Mouse (Mus musculus) intestine, embryonic 16.5 days (tissue): ENCODE measurements around the gene Nr4a1. TPM values are rescaled to one million over a fixed set of nuclear protein-coding genes. Genes with fewer than 3 reads are reported as not detected.

Experiments used
- ATAC-seq: fragments of 200-750 bp; cut with Nextera tagmentation; 2 replicates; pipeline ENCODE4 v1.8.0; 2017; ENCODE audit warnings: moderate TSS enrichment, moderate library complexity
- H3K27ac ChIP-seq: fragments of 300-500 bp; sonication (generic); 2 replicates; pipeline ENCODE4 v1.5.1; 2014; ENCODE audit warnings: mild to moderate bottlenecking, low read length
- H3K27me3 ChIP-seq: fragments of 300-500 bp; sonication (generic); replicated peaks from 2 replicates; pipeline ENCODE4 v1.6.1; 2014; ENCODE audit warnings: low read length, control low read depth, mixed read lengths; ENCODE audit not compliant: control insufficient read depth, insufficient read depth
- H3K36me3 ChIP-seq: fragments of 300-500 bp; sonication (generic); 2 replicates; pipeline ENCODE4 v1.6.1; 2014; ENCODE audit warnings: low read length, control low read depth; ENCODE audit not compliant: control insufficient read depth, insufficient read depth
- H3K4me1 ChIP-seq: fragments of 300-500 bp; sonication (generic); 2 replicates; pipeline ENCODE4 v1.6.1; 2014; ENCODE audit warnings: low read length, control low read depth, mixed read lengths; ENCODE audit not compliant: control insufficient read depth, insufficient read depth
- H3K4me2 ChIP-seq: fragments of 300-500 bp; sonication (generic); 2 replicates; pipeline ENCODE4 v1.6.1; 2014; ENCODE audit warnings: low read depth, low read length, control low read depth
- H3K4me3 ChIP-seq: fragments of 300-500 bp; sonication (generic); 2 replicates; pipeline ENCODE4 v1.5.1; 2014; ENCODE audit warnings: mild to moderate bottlenecking, low read length
- H3K9ac ChIP-seq: fragments of 300-500 bp; sonication (generic); 2 replicates; pipeline ENCODE4 v1.6.1; 2014; ENCODE audit warnings: low read depth, low read length
- H3K9me3 ChIP-seq: fragments of 300-500 bp; sonication (generic); 2 replicates; pipeline ENCODE4 v1.6.1; 2016; ENCODE audit warnings: low read length, control low read depth; ENCODE audit not compliant: control insufficient read depth
- WGBS: fragments of 180-500 bp; shearing (Covaris S2); extraction: QIAGEN DNeasy Blood & Tissue Kit; methylation state at CpG from one replicate; pipeline ENCODE4 v1.1.7; 2014; 5-methylcytosine and 5-hydroxymethylcytosine counted together
- polyA plus RNA-seq: library from polyadenylated mRNA; unstranded; fragments of >200 nt; fragmentation: Nextera tagmentation; extraction: Ambion mirVana; gene quantifications from 2 replicates; pipeline ENCODE4 v1.2.1, GENCODE M21; 2015

The Nr4a1 gene
- polyA plus RNA-seq, 1 experiment from 2014 or later, result 10.0 TPM

DNA sequence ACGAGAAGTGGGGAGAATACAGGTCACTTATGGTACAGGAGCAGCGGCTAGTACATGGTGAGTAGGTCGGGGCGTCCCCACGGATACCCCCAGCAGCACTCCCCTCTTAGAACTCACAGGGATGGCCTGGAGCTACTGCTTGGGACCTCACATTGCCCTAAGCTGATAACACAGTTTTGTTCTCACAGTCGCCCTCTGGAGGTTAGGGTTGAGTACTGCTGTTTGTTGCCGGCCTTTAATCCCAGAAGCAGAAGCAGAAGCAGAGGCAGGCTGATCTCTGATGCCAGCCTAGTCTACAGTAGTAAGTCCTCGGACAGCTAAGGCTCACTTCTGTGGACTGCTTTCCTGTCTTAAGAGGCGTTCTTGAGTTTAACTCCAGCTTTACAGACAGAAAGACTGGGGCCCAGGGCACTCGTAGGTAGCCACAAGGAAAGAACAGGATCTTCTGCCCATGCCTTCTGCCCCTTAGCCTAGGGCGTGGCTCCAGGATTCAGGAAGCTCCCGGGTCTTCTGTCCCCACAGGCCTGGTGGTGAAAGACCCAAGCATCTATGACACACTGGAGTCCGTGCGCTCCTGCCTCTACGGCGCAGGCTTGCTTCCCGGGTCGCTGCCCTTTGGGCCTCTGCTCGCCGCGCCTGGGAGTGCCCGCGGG lies 22.9 kb upstream of the Nr4a1 start:
- 80% methylated on average over 22 of the region's 23 CpGs for WGBS

DNA sequence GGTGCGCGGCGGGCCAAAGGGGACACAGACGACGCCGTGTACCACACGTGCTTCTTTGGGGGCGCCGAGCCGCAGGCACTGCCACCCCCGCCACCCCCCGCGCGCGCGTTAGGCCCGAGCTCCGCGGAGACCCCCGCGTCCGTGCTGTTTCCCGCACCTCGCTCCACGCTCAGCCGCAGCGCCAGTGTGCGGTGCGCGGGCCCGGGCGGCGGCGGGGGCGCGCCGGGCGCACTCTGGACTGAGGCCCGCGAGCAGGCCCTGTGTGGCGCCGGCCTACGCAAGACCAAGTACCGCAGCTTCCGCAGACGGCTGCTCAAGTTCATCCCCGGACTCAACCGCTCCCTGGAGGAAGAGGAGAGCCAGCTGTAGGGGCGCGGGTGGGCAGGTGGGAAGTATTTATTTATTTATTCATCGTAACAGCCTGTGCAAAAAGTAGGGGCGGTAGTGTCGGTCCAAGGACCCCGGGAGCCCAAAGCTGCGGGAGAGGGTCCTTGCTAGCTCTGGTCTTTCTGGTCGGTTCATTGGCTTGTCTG lies 22.4 kb upstream of the Nr4a1 start:
- no peak overlapping the region for H3K27ac ChIP-seq
- H3K9me3 ChIP-seq, result no peaks in the 10 kb centered on the region
- WGBS, result 56% methylated on average over 56 of the region's 56 CpGs
- H3K9ac ChIP-seq, result peak overlapping the region; percentile 38
- peak overlapping the region; percentile 6; the same call in 1 of the 2 replicates for H3K4me3 ChIP-seq
- ATAC-seq, result no peak
- H3K36me3 ChIP-seq, result peaks cover 24% of the 10 kb centered on the region
- no peaks in the 10 kb centered on the region for H3K27me3 ChIP-seq
- H3K4me1 ChIP-seq, result peaks cover 54% of the 10 kb centered on the region
- peak overlapping the region; percentile 21; the same call in 1 of the 2 replicates for H3K4me2 ChIP-seq

More for the DNA sequence above, 22.9 kb upstream of the Nr4a1 start:
- Histone ChIP-seq H3K4me2 (peak overlapping the region; percentile 21; the same call in 1 of the 2 replicates), H3K4me1 (peaks cover 50% of the 10 kb centered on the region), H3K36me3 (peaks cover 24% of the 10 kb centered on the region), H3K27me3 (no peaks in the 10 kb centered on the region), H3K4me3 (0 out of 2 replicates have a peak overlapping the region, but pooled peaks have one; percentile 6), H3K27ac (no peak overlapping the region), H3K9me3 (no peaks in the 10 kb centered on the region), H3K9ac (peak overlapping the region; percentile 38; the same call in 1 of the 2 replicates)
- ATAC-seq, result no peak

DNA sequence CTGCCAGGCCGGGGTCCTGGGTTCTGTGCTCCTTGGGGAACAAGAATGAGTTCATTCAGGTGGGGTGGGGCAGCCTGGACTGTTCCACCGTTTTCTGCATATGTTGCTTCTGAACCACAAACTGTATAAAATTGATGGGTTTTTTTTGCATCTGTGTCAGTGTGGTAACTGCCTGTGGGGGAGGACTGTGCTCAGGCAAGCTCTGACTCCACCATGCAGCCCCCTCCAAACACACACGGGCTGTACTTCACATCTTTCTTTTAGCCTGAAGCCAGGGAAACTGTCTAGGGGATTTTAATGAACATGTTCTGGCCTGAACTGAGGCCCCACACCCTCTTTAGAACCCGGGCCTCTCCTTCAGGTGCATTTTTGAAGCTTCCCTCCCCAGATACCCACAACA lies 21.5 kb upstream of the Nr4a1 start:
- peaks cover 51% of the 10 kb centered on the region for H3K4me1 ChIP-seq
- H3K27ac ChIP-seq, result peak overlapping the region; percentile 94
- no peaks in the 10 kb centered on the region for H3K27me3 ChIP-seq
- ATAC-seq, result no peak
- no peak overlapping the region for H3K4me2 ChIP-seq
- H3K9me3 ChIP-seq, result no peaks in the 10 kb centered on the region
- peaks cover 24% of the 10 kb centered on the region for H3K36me3 ChIP-seq
- no peak overlapping the region for H3K9ac ChIP-seq
- no peak overlapping the region for H3K4me3 ChIP-seq
- WGBS, result 66% methylated on average over 4 of the region's 4 CpGs

DNA sequence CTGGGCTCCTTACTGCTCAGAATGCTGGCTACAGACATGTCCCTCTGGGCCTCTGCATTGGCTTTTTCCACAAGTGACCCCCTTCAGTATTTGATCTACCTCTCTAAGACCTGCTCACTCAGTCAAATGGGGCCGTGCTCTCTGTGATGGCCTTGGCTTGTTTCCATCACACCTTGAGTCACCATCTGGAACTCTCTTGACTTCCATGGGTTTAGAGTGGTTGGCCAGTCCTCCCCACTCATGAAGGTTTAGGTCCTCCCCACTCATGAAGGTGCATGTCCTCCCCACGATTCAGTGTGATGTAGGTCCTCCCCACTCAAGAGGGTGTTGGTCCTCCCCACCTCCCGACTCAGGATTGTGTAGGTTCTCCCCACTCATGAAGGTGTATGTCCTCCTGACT lies 20.9 kb upstream of the Nr4a1 start:
- H3K27ac ChIP-seq, result peak overlapping the region; percentile 94
- H3K4me3 ChIP-seq, result no peak overlapping the region
- no peak for ATAC-seq
- H3K4me2 ChIP-seq, result no peak overlapping the region
- H3K27me3 ChIP-seq, result no peaks in the 10 kb centered on the region
- WGBS, result 85% methylated on average over 3 of the region's 3 CpGs
- H3K9ac ChIP-seq, result 0 out of 2 replicates have a peak overlapping the region, but pooled peaks have one; percentile 0
- H3K9me3 ChIP-seq, result no peaks in the 10 kb centered on the region
- H3K4me1 ChIP-seq, result peaks cover 46% of the 10 kb centered on the region
- H3K36me3 ChIP-seq, result peaks cover 24% of the 10 kb centered on the region

DNA sequence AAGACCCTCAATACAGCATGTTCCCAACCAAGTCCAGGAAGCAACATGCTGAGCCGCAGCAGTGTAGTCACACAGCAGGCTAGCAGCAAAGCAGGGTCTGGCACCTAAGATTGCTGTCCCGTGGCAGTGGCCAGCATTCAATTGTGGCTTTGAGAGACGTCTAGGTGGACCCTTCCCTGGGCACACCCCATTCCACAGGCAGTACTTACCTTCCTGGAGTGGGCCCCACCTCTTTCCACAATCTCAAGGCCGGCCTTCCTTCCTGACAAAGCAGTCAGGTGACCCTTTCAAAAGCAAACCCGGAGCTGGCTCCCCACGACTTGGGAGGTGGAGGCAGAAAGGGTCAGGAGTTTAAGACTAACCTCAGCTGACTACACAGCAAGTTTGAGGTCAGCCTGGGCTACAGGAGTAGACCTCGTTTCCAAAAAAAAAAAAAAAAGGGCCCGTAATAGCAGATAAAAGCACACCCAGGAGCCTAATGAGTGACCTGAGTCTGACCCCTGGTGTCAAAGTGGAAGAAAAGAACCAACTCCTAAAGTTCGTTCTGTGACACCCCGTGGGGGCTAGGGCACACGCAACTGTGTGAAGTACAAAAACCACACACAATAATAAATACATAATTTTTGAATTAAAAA lies 20.3 kb upstream of the Nr4a1 start:
- Histone ChIP-seq H3K4me1 (peaks cover 43% of the 10 kb centered on the region), H3K9me3 (no peaks in the 10 kb centered on the region), H3K27ac (peak overlapping the region; percentile 94), H3K27me3 (no peaks in the 10 kb centered on the region), H3K4me3 (no peak overlapping the region), H3K9ac (0 out of 2 replicates have a peak overlapping the region, but pooled peaks have one; percentile 0), H3K4me2 (no peak overlapping the region), H3K36me3 (peaks cover 24% of the 10 kb centered on the region)
- ATAC-seq, result peak; percentile 71
- WGBS, result 26% methylated on average over 11 of the region's 11 CpGs

DNA sequence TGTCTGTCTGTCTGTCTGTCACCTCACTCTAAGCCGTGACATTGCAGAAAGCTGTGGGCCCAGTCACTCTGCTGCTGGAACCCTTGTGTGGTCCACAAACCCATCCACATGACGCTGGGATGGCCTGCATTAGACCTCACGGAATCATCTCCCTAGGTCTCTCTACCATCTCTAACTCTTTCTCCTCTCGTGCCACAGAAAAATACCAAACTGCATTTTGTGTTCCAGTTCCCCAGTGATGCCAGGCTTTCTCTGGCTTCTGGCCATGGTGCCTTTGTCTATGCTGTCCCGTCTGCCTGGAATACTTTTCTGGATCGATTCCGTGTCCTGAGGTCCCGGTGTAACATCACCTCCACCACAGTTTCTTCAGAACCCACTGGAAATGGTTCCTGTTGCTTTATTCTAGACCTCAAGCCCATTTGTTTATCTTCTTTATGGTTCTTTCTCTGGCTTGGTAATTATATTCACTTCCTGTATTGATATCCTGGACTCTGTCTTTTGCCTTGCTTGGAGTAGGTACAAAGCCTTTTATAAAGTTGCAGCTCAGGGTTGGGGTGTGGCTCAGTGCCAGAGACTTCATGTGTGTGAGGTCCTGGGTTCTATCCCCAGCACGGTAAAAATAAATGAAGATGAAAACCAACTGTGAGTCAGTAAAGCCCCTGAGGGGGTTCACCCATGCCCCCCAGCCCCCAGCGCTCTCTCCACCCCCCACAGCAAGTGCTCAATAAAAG lies 19.3 kb upstream of the Nr4a1 start:
- peak overlapping the region; percentile 20 for H3K4me3 ChIP-seq
- peaks cover 42% of the 10 kb centered on the region for H3K4me1 ChIP-seq
- H3K9me3 ChIP-seq, result no peaks in the 10 kb centered on the region
- peak overlapping the region; percentile 94 for H3K27ac ChIP-seq
- WGBS, result 57% methylated on average over 10 of the region's 10 CpGs
- ATAC-seq, result peak; percentile 40; the same call in 1 of the 2 replicates
- peaks cover 15% of the 10 kb centered on the region for H3K36me3 ChIP-seq
- H3K27me3 ChIP-seq, result no peaks in the 10 kb centered on the region
- peak overlapping the region; percentile 58 for H3K9ac ChIP-seq
- H3K4me2 ChIP-seq, result peak overlapping the region; percentile 44

DNA sequence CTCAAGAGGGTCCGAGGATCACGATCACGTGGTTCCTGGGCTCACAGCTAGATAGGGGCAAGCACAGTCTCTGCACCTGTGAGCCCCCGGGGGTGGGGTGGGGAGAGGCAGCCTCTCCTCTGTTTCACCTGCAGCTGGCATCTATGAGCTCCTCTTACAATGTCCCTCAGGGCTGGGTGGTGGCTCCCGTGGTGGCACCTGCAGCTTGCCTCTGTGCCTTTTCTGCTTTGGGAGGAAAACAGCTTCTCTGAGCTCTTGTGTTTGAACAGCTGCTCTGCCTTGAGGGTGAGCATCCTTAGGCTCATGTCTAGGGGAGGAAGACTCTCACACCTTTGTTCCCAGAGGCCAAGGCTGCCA lies 18.7 kb upstream of the Nr4a1 start:
- Histone ChIP-seq H3K9ac (peak overlapping the region; percentile 58), H3K4me3 (peak overlapping the region; percentile 20), H3K4me1 (peaks cover 42% of the 10 kb centered on the region), H3K27me3 (no peaks in the 10 kb centered on the region), H3K27ac (peak overlapping the region; percentile 94), H3K36me3 (peaks cover 14% of the 10 kb centered on the region), H3K4me2 (peak overlapping the region; percentile 44), H3K9me3 (no peaks in the 10 kb centered on the region)
- peak; percentile 27; the same call in 1 of the 2 replicates for ATAC-seq
- WGBS, result 28% methylated on average over 5 of the region's 5 CpGs

DNA sequence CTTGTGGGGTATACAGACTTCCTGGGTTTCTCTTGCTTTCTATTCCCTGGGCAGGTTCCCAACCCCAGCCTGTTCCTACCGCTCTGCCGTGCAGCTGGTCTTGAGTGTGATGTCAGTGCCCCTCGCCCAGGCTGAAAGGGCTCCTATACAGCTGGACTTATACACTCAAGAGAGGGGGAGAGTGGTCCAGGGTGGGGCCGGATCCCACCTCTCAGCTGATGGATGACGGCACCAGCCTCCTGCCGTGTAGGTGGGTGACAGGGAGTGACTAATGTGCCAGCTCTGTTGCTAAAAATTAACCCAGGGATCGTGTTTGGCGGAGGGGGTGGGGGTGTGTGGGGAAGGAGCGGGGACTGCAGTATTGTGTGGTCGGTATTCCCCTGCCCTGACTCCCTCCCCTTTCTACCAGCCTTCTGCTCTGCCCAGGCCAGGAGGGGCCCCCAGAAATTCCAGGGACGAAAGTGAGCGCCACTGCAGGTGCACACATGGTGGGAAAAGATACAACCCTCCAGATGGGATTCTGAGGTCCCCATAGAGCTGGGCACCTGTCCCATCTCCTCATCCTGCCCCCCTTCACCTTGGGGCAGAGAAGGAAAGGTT lies 18.2 kb upstream of the Nr4a1 start:
- peak overlapping the region; percentile 58 for H3K9ac ChIP-seq
- H3K4me1 ChIP-seq, result peaks cover 43% of the 10 kb centered on the region
- peak overlapping the region; percentile 44 for H3K4me2 ChIP-seq
- H3K27ac ChIP-seq, result peak overlapping the region; percentile 94
- H3K27me3 ChIP-seq, result no peaks in the 10 kb centered on the region
- H3K4me3 ChIP-seq, result peak overlapping the region; percentile 20; the same call in 1 of the 2 replicates
- H3K9me3 ChIP-seq, result no peaks in the 10 kb centered on the region
- peak; percentile 33 for ATAC-seq
- peaks cover 9% of the 10 kb centered on the region; the same call in 1 of the 2 replicates for H3K36me3 ChIP-seq
- WGBS, result 21% methylated on average over 12 of the region's 12 CpGs
